Mouse (Mus musculus) kidney, postnatal 0 days (tissue): ENCODE measurements around the gene Raph1. TPM values are rescaled to one million over a fixed set of nuclear protein-coding genes. Genes with fewer than 3 reads are reported as not detected.

Experiments used
- ATAC-seq: fragments of 200-750 bp; cut with Nextera tagmentation; replicated peaks from 2 replicates; pipeline ENCODE4 v1.8.0; 2017; ENCODE audit warnings: low read depth, moderate number of reproducible peaks, moderate TSS enrichment, moderate library complexity; ENCODE audit not compliant: low FRiP score
- DNase-seq: peaks from one replicate; pipeline ENCODE4 v3.0.0-alpha.2; 2016; ENCODE audit warnings: low spot score
- H3K27ac ChIP-seq: fragments of 300-500 bp; sonication (generic); 2 replicates; pipeline ENCODE4 v1.5.1; 2014; ENCODE audit warnings: mild to moderate bottlenecking
- H3K27me3 ChIP-seq: fragments of 300-500 bp; sonication (generic); 2 replicates; pipeline ENCODE4 v1.6.1; 2014; ENCODE audit warnings: low read length, mixed read lengths; ENCODE audit not compliant: insufficient read depth
- H3K36me3 ChIP-seq: fragments of 300-500 bp; sonication (generic); 2 replicates; pipeline ENCODE4 v1.6.1; 2014; ENCODE audit warnings: low read length, mixed read lengths; ENCODE audit not compliant: insufficient read depth
- H3K4me1 ChIP-seq: fragments of 300-500 bp; sonication (generic); replicated peaks from 2 replicates; pipeline ENCODE4 v1.6.1; 2014; ENCODE audit warnings: antibody characterized with exemption, low read length, mixed read lengths; ENCODE audit not compliant: insufficient read depth
- H3K4me2 ChIP-seq: fragments of 300-500 bp; sonication (generic); 2 replicates; pipeline ENCODE4 v1.6.1; 2014; ENCODE audit warnings: mild to moderate bottlenecking, low read length, moderate library complexity, mixed read lengths
- H3K4me3 ChIP-seq: fragments of 300-500 bp; sonication (generic); replicated peaks from 2 replicates; pipeline ENCODE4 v1.5.1; 2014; ENCODE audit warnings: low read depth, low read length
- H3K9ac ChIP-seq: fragments of 300-500 bp; sonication (generic); 2 replicates; pipeline ENCODE4 v1.6.1; 2014; ENCODE audit warnings: low read depth, low read length
- H3K9me3 ChIP-seq: fragments of 300-500 bp; sonication (generic); replicated peaks from 2 replicates; pipeline ENCODE4 v1.6.1; 2016; ENCODE audit warnings: low read length, inconsistent platforms, mixed read lengths
- CTCF ChIP-seq: IDR thresholded peaks from 2 replicates; pipeline ENCODE4 v1.5.1; 2016; ENCODE audit warnings: antibody characterized with exemption, low read depth, mild to moderate bottlenecking, moderate library complexity
- WGBS: fragments of 180-500 bp; shearing (Covaris S2); extraction: QIAGEN DNeasy Blood & Tissue Kit; methylation state at CpG from one replicate; pipeline ENCODE4 v1.1.7; 2014; 5-methylcytosine and 5-hydroxymethylcytosine counted together
- polyA plus RNA-seq: library from polyadenylated mRNA; unstranded; fragments of >200 nt; fragmentation: Nextera tagmentation; extraction: Ambion mirVana; gene quantifications from 2 replicates; pipeline ENCODE4 v1.2.1, GENCODE M21; 2015

The Raph1 gene
- polyA plus RNA-seq, 1 experiment from 2014 or later: 21.6 TPM

DNA sequence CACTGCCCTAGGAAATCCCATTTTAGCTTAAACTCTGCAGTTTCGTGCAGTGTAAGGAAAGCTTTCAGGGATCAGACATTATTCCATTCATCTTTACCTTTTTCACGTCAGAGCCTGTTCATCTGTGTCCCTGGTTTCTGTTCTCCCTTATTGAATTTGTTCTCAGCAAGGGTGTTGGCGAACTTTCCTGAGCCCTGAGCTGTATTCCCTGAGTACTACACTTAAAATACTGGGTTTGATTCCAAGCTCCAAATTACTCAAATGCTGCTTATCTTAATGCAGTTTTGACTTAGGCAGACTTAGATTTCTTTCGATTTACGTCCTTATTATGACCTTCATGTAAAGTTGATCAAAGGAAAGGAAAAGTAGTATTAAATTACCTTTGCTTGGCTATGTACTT, 417 bp upstream of the Raph1 start:
- Histone ChIP-seq H3K9ac (peak overlapping the region; percentile 94), H3K27ac (peak overlapping the region; percentile 95), H3K4me3 (peak overlapping the region; percentile 90), H3K36me3 (0 out of 2 replicates have a peak, but pooled peaks cover 1% of the 10 kb centered on the region), H3K4me2 (peak overlapping the region; percentile 85), H3K9me3 (no peaks in the 10 kb centered on the region), H3K27me3 (no peaks in the 10 kb centered on the region), H3K4me1 (0 out of 2 replicates have a peak, but pooled peaks cover 3% of the 10 kb centered on the region)
- no peak for DNase-seq
- TF ChIP-seq CTCF: no peak
- ATAC-seq: no peak
- WGBS: 8% methylated on average over 5 of the region's 5 CpGs

DNA sequence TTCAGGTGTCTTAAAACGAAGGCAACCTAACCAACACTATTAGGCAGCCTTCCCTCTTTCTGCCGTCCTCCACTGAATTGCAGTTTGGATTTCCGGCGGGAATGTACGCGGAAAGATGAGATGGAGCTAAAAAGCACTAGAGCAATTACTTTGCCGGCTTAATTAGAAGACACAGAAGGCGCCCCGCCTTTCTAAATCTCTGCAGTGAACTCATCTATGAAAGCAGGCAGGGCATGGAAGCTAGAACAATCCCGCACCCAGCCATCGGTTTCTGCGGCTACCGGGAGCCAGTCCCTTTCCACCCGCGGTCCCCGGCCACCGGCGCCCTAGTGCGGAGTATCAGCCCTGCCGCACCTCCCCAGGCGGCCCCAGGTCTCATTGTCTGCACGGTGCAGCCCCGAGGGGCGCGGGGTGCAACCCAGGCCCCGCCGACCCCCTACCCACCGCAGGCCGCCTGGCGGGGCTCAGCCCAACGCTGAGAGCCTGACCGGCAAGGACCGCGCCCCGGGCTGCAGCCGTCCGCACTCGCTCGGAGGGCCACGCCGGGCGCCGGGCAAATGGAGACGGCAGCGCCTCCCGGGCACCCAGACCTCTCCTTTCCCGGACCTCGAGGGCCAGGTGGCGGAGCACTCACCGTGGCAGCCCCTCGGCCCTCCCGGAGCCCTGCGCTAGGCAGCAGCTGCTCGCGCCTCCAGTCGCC, 823 bp downstream of the Raph1 start:
- H3K27ac ChIP-seq: peak overlapping the region; percentile 95
- under 1% methylated on average over 46 of the region's 56 CpGs for WGBS
- no peak for TF ChIP-seq CTCF
- peak overlapping the region; percentile 94 for H3K9ac ChIP-seq
- H3K4me3 ChIP-seq: peak overlapping the region; percentile 90
- no peaks in the 10 kb centered on the region for H3K9me3 ChIP-seq
- peak; percentile 69 for ATAC-seq
- 0 out of 2 replicates have a peak, but pooled peaks cover 10% of the 10 kb centered on the region for H3K36me3 ChIP-seq
- H3K4me2 ChIP-seq: peak overlapping the region; percentile 85
- H3K4me1 ChIP-seq: 0 out of 2 replicates have a peak, but pooled peaks cover 3% of the 10 kb centered on the region
- DNase-seq: peak; percentile 64
- no peaks in the 10 kb centered on the region for H3K27me3 ChIP-seq

DNA sequence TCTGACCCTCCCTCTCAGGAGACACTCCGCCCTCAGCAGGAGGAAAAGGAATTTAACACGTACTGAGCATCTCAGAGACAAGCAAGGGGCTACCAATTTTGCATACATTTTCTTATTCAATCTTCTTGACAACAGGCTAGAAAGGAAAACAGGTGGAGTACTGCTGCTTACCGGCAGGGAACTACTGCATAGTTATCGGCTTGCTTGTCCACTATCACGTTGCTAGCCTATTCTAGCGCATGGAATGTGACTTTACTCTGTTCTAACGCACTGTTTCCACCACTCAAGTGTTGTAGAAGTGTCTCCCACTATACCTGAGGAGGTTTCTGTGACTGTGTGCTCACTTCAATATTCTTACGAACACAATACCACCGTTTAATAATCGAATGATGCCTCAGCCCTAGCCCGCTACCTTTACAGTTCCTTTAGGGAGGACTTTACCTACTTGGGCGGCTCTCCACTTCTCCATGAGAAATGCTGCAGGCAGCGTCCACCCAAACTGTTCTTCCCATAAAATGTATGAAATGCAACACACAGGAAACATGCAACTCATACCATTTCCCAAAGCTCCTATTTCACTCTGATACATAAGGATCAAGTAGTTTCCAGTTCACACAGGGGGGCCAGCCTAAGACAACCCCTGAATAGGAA, 1.5 kb downstream of the Raph1 start:
- Histone ChIP-seq H3K4me2 (peak overlapping the region; percentile 85), H3K9ac (peak overlapping the region; percentile 94), H3K9me3 (no peaks in the 10 kb centered on the region; the same call in 1 of the 2 replicates), H3K4me1 (0 out of 2 replicates have a peak, but pooled peaks cover 3% of the 10 kb centered on the region), H3K4me3 (peak overlapping the region; percentile 90), H3K27ac (peak overlapping the region; percentile 95), H3K27me3 (no peaks in the 10 kb centered on the region), H3K36me3 (0 out of 2 replicates have a peak, but pooled peaks cover 10% of the 10 kb centered on the region)
- DNase-seq (peak; percentile 82), ATAC-seq (no peak)
- peak; percentile 63 for TF ChIP-seq CTCF
- WGBS: 2% methylated on average over 13 of the region's 13 CpGs

DNA sequence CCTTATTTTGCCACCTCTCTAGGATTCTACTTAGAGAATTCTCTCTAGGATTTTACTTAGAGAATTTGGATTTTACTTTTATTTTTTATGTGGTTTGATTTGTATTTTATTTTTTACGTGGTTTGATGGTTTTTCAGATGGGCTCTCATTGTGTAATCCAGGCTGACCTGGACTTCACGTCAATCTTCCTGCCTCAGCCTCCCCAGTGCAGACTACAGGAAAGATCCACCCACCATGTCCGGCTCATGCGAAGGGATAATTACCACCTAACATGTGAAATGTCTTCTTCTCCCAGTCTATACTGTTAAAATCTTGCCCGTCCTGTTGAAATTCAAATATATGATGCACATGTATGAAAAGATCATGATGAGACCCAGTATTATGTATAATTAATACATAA, 2.2 kb downstream of the Raph1 start:
- Histone ChIP-seq H3K27me3 (no peaks in the 10 kb centered on the region), H3K4me3 (peak overlapping the region; percentile 90; the same call in 1 of the 2 replicates), H3K9ac (no peak overlapping the region), H3K27ac (no peak overlapping the region), H3K4me2 (peak overlapping the region; percentile 85), H3K4me1 (0 out of 2 replicates have a peak, but pooled peaks cover 3% of the 10 kb centered on the region), H3K9me3 (no peaks in the 10 kb centered on the region; the same call in 1 of the 2 replicates), H3K36me3 (0 out of 2 replicates have a peak, but pooled peaks cover 10% of the 10 kb centered on the region)
- no peak for ATAC-seq
- 80% methylated on average over 5 of the region's 5 CpGs for WGBS
- TF ChIP-seq CTCF: no peak
- DNase-seq: no peak

DNA sequence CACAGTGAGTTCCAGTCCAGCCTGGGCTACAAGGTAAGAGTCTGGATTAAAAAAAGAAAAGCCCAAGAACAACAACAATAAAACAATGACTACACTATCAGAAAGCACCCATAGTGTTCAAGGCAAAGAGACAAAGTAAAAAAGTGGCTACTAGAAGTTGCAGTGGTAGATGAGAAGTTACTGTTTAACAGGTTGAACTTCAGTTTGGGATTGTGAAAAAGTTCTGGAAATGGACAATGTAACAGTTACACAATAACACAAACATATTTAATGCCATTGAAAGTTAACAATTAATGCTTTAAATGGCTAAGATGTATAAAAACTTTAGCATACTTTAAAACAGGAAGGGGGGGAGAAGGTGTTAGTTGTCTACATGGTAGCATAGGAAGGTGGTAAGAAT, 3.9 kb downstream of the Raph1 start:
- no peak overlapping the region for H3K4me3 ChIP-seq
- 0 out of 2 replicates have a peak, but pooled peaks cover 10% of the 10 kb centered on the region for H3K36me3 ChIP-seq
- ATAC-seq: no peak
- H3K4me2 ChIP-seq: no peak overlapping the region
- no peak overlapping the region for H3K9ac ChIP-seq
- TF ChIP-seq CTCF: no peak
- H3K27ac ChIP-seq: no peak overlapping the region
- 0 out of 2 replicates have a peak, but pooled peaks cover 3% of the 10 kb centered on the region for H3K4me1 ChIP-seq
- no peaks in the 10 kb centered on the region; the same call in 1 of the 2 replicates for H3K9me3 ChIP-seq
- H3K27me3 ChIP-seq: no peaks in the 10 kb centered on the region
- no peak for DNase-seq

DNA sequence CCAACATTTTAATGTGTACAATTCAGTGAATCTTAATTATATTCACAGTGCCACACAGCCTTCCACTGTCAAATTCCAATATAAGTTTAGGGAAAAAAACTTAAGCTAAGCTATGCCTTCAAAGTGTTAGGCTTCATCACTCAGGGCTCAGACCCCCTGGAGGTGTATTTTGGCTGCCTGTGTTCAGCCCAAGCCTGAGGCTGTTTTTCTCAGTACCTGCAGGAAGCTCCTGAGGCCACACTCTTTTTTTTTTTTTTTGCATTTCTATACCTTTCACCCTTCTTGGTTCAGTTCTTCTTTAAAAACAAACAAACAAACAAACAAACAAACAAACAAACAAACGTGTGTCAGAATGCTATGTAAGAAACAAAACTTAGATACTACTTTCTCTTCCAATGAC, 23.2 kb downstream of the Raph1 start:
- peaks cover 3% of the 10 kb centered on the region; the same call in 1 of the 2 replicates for H3K9me3 ChIP-seq
- H3K27ac ChIP-seq: no peak overlapping the region
- no peak overlapping the region for H3K4me2 ChIP-seq
- DNase-seq (no peak), ATAC-seq (no peak)
- no peaks in the 10 kb centered on the region for H3K4me1 ChIP-seq
- H3K9ac ChIP-seq: no peak overlapping the region
- no peak overlapping the region for H3K4me3 ChIP-seq
- no peaks in the 10 kb centered on the region for H3K27me3 ChIP-seq
- WGBS: 53% methylated on average over 1 of the region's 1 CpGs
- H3K36me3 ChIP-seq: no peaks in the 10 kb centered on the region
- TF ChIP-seq CTCF: no peak
